Mouse (Mus musculus) liver, embryonic 14.5 days (tissue): ENCODE measurements at regions not wholly inside any gene's neighbourhood (a gene's known extent, or its start where the extent isn't known, plus 50 kb on each side); places are given as distances from the start of the nearest gene placed in this dataset.

Source experiments
- ATAC-seq: fragments of 200-750 bp; cut with Nextera tagmentation; 2 replicates; pipeline ENCODE4 v1.8.0; 2017; ENCODE audit warnings: moderate number of reproducible peaks, mild to moderate bottlenecking, moderate library complexity; ENCODE audit not compliant: insufficient read depth
- DNase-seq, 3 experiments: peaks; one replicate each; pipeline ENCODE4 v3.0.0-alpha.2; 2012 to 2013; ENCODE audit warnings: low read depth in 3 of 3, low spot score in 3 of 3
- H3K27ac ChIP-seq: fragments of 300-500 bp; sonication (generic); 2 replicates; pipeline ENCODE4 v1.5.1; 2014; ENCODE audit warnings: moderate library complexity, mild to moderate bottlenecking, control low read depth, inconsistent platforms
- H3K27me3 ChIP-seq: fragments of 300-500 bp; sonication (generic); 2 replicates; pipeline ENCODE4 v1.6.1; 2014; ENCODE audit warnings: mild to moderate bottlenecking, low read length, moderate library complexity; ENCODE audit not compliant: control insufficient read depth, insufficient read depth
- H3K36me3 ChIP-seq: fragments of 300-500 bp; sonication (generic); replicated peaks from 2 replicates; pipeline ENCODE4 v1.6.1; 2014; ENCODE audit warnings: low read depth; ENCODE audit not compliant: control insufficient read depth, insufficient read depth
- H3K4me1 ChIP-seq, 2 experiments: fragments of 200-500 bp in 1 of 2; fragments of 300-500 bp in 1 of 2; sonication (generic) in 1 of 2; replicated peaks; 2 replicates each; pipeline ENCODE4 v1.6.1; 2012 to 2014; ENCODE audit warnings: antibody characterized with exemption in 1 of 2, inconsistent platforms in 1 of 2, low read length in 1 of 2; ENCODE audit not compliant: control insufficient read depth in 2 of 2, insufficient read depth in 2 of 2
- H3K4me2 ChIP-seq: fragments of 300-500 bp; sonication (generic); 2 replicates; pipeline ENCODE4 v1.6.1; 2014; ENCODE audit warnings: low read depth, mild to moderate bottlenecking, control low read depth, moderate library complexity
- H3K4me3 ChIP-seq, 2 experiments: fragments of 200-500 bp in 1 of 2; fragments of 300-500 bp in 1 of 2; sonication (generic) in 1 of 2; 2 replicates each; pipeline ENCODE4 v1.5.1; 2012 to 2014; ENCODE audit warnings: low read depth in 2 of 2, low read length in 2 of 2, mild to moderate bottlenecking in 2 of 2, control low read depth in 1 of 2, inconsistent platforms in 1 of 2, moderate library complexity in 1 of 2; ENCODE audit not compliant: insufficient read depth in 1 of 2
- H3K9ac ChIP-seq: fragments of 300-500 bp; sonication (generic); replicated peaks from 2 replicates; pipeline ENCODE4 v1.6.1; 2014; ENCODE audit warnings: mild to moderate bottlenecking, control low read depth, moderate library complexity
- H3K9me3 ChIP-seq: fragments of 300-500 bp; sonication (generic); 2 replicates; pipeline ENCODE4 v1.6.1; 2016; ENCODE audit warnings: low read length, mixed read lengths; ENCODE audit not compliant: control insufficient read depth
- CTCF ChIP-seq: IDR thresholded peaks from 2 replicates; pipeline ENCODE4 v1.5.1; 2016; ENCODE audit warnings: antibody characterized with exemption, low read depth, control low read depth
- EP300 ChIP-seq: IDR thresholded peaks from 2 replicates; pipeline ENCODE4 v1.6.1; 2016; ENCODE audit warnings: antibody characterized with exemption, low read depth
- WGBS: fragments of 180-500 bp; shearing (Covaris S2); extraction: QIAGEN DNeasy Blood & Tissue Kit; methylation state at CpG from one replicate; pipeline ENCODE4 v1.1.7; 2014; ENCODE audit not compliant: insufficient replicate concordance; 5-methylcytosine and 5-hydroxymethylcytosine counted together

GRCm38 (mm10) chr5:46709596-46709995, 852.2 kb upstream of the Lcorl start:
- WGBS: 55% methylated on average over 3 of the region's 3 CpGs
- Histone ChIP-seq H3K27ac (no peak overlapping the region), H3K4me2 (no peak overlapping the region), H3K36me3 (no peaks in the 10 kb centered on the region), H3K4me1 (no peaks in the 10 kb centered on the region), H3K9me3 (no peaks in the 10 kb centered on the region), H3K27me3 (no peaks in the 10 kb centered on the region), H3K9ac (no peak overlapping the region), H3K4me3 (no peak overlapping the region)
- ATAC-seq (no peak), DNase-seq (no peak)
- TF ChIP-seq CTCF (no peak), EP300 (no peak)

GRCm38 (mm10) chr5:46707845-46708244, 850.4 kb upstream of the Lcorl start:
- Histone ChIP-seq H3K9me3 (no peaks in the 10 kb centered on the region), H3K9ac (no peak overlapping the region), H3K4me2 (no peak overlapping the region), H3K4me3 (no peak overlapping the region), H3K4me1 (no peaks in the 10 kb centered on the region), H3K36me3 (no peaks in the 10 kb centered on the region), H3K27ac (no peak overlapping the region), H3K27me3 (no peaks in the 10 kb centered on the region)
- TF ChIP-seq EP300 (no peak), CTCF (no peak)
- ATAC-seq: no peak
- no peak for DNase-seq
- 61% methylated on average over 1 of the region's 1 CpGs for WGBS

GRCm38 (mm10) chr5:46707021-46707420, 849.6 kb upstream of the Lcorl start:
- Histone ChIP-seq H3K9ac (no peak overlapping the region), H3K9me3 (no peaks in the 10 kb centered on the region), H3K27me3 (no peaks in the 10 kb centered on the region), H3K4me2 (no peak overlapping the region), H3K4me3 (no peak overlapping the region), H3K27ac (no peak overlapping the region), H3K36me3 (no peaks in the 10 kb centered on the region), H3K4me1 (no peaks in the 10 kb centered on the region)
- TF ChIP-seq EP300 (no peak), CTCF (no peak)
- no peak for DNase-seq
- no peak for ATAC-seq
- WGBS: 64% methylated on average over 5 of the region's 5 CpGs

- no peak for TF ChIP-seq CTCF
- no peak for TF ChIP-seq EP300
Observed at GRCm38 (mm10) chr5:46678007-46678406, 820.6 kb upstream of the Lcorl start.

GRCm38 (mm10) chr5:46674810-46675502, 817.5 kb upstream of the Lcorl start:
- ATAC-seq (peak; percentile 31; the same call in 1 of the 2 replicates), DNase-seq (no peak)
- H3K36me3 ChIP-seq: no peaks in the 10 kb centered on the region
- H3K4me1 ChIP-seq: peaks cover 0 to 3% of the 10 kb centered on the region in 2 experiments; a peak in 1 of 4 replicates
- no peak overlapping the region for H3K4me3 ChIP-seq
- H3K9me3 ChIP-seq: no peaks in the 10 kb centered on the region
- no peak overlapping the region for H3K9ac ChIP-seq
- WGBS: 49% methylated on average over 3 of the region's 3 CpGs
- no peak overlapping the region for H3K27ac ChIP-seq
- no peaks in the 10 kb centered on the region for H3K27me3 ChIP-seq
- no peak for TF ChIP-seq CTCF
- no peak for TF ChIP-seq EP300
- no peak overlapping the region for H3K4me2 ChIP-seq

More at GRCm38 (mm10) chr5:46678007-46678406, 820.6 kb upstream of the Lcorl start:
- DNase-seq: no peak
- Histone ChIP-seq H3K9ac (no peak overlapping the region), H3K9me3 (no peaks in the 10 kb centered on the region), H3K4me2 (no peak overlapping the region), H3K4me3 (no peak overlapping the region), H3K27me3 (no peaks in the 10 kb centered on the region), H3K27ac (no peak overlapping the region), H3K4me1 (peaks cover 0 to 3% of the 10 kb centered on the region in 2 experiments; a peak in 1 of 4 replicates), H3K36me3 (no peaks in the 10 kb centered on the region)
- ATAC-seq: no peak
